Mouse (Mus musculus): ENCODE results near the gene Dok3.
A peak's percentile ranks its signal among the peaks of the same experiment; 100 is the strongest.

- TF ChIP-seq POLR2A (IDR thresholded peaks at IDR 0.05; ENCODE audit: insufficient read length, low read depth) (no peak), MYOG (IDR thresholded peaks at IDR 0.05; ENCODE audit: control insufficient read depth in 1 of 3, insufficient read depth in 1 of 3, insufficient read length in 2 of 3, low read depth in 2 of 3) (peak in 2 of 3 experiments; percentile 35 to 51)
Observed at GRCm38 (mm10) chr13:55494883-55495621, 34.0 kb downstream of the Dok3 start.

All from myocyte (in vitro differentiated cells).